Mouse (Mus musculus) neutrophil, adult 5-6 weeks (primary cell): ENCODE results near the gene Gm26920. TPM values are rescaled to one million over a fixed set of nuclear protein-coding genes. Genes with fewer than 3 reads are reported as not detected.

Source experiments
- ATAC-seq: fragments of 151-379, 151-347 bp; 2 replicates; pipeline ENCODE4 v1.8.0; 2017; ENCODE audit warnings: mild to moderate bottlenecking, moderate TSS enrichment; ENCODE audit not compliant: insufficient number of reproducible peaks, poor library complexity, low FRiP score, severe bottlenecking; ENCODE audit errors: extremely low read depth
- total RNA-seq: library from RNA; stranded (forward); fragments of 200-1000 nt; gene quantifications from 2 replicates; pipeline ENCODE4 v1.2.3, GENCODE M21; 2017

Gene Gm26920
- total RNA-seq, 1 experiment from 2014 or later = not detected

DNA sequence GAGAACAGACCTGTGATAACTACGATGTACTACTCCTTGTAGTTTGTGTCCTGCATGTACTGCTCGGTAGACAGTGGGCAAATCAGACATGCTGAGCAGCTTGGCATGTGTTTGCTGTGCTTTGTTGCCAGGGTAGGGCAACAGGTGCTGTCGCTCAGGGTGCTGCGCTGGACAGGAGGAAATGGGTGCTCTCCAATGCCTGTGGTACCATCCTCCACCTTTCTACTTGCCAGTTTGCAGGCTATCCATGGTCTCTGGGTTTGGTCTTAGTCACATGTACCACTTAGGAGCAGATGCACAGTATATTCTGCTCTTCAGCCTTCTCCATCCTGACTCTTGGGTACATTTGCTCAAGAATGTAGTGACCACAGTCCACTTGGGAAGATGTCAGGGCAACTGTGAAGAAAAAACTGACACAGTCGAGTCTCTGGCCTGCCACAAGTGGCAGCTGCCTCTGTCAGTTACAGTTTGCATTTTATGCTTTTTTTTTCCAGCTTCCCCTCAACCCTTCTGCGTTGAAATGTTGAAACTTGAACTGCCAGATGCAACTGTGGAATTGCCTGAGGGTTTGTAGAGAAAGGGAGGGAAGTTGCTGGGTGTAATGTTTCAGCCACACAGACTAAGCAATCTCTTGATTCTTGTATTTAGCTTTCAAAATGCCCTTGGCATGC lies 82.1 kb downstream of the Gm26920 start:
- ATAC-seq = no peak

DNA sequence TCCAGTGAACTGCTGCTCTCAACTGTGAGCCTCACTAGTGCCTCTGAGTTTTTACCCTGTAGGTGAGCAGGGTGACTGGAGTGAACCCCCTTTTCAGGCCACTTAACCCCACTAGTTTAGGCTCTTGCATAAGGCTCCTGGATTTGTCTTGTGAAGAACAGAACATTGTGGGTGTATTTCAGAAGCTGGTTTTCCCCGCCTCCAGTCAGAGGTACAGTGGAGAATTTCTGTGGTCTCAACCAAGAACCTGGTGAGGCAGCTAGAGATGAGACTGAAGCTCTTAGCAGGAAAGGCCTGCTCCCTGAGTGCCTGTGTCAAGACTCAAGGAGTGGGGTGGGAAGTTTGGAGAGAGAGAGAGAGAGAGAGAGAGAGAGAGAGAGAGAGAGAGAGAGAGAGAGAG lies 82.6 kb downstream of the Gm26920 start:
- no peak for ATAC-seq

Other genes with a start within 250 kb of the Gm26920 start
- 10.4 and 10.7 TPM in 2 replicates for gene Zfp940, start 236.7 kb downstream of the Gm26920 start, total RNA-seq
- gene Zfp420, start 230.4 kb downstream of the Gm26920 start, total RNA-seq = 7.8 and 10.4 TPM in 2 replicates
- 9.0 and 10.8 TPM in 2 replicates for gene Zfp27, start 183.8 kb downstream of the Gm26920 start, total RNA-seq
- gene Zfp383, start 182.2 kb downstream of the Gm26920 start, total RNA-seq = 2.6 and 5.1 TPM in 2 replicates
- 7.2 and 10.9 TPM in 2 replicates for gene Zfp74, start 136.3 kb downstream of the Gm26920 start, total RNA-seq
- 10.7 and 18.5 TPM in 2 replicates for gene Zfp568, start 106.5 kb downstream of the Gm26920 start, total RNA-seq
- gene Zfp14, start 39.0 kb downstream of the Gm26920 start, total RNA-seq = 3.6 and 4.3 TPM in 2 replicates
- 9.6 and 12.9 TPM in 2 replicates for gene Zfp82, start 17.5 kb downstream of the Gm26920 start, total RNA-seq
- 4.9 and 5.8 TPM in 2 replicates for gene Zfp566, start 117 bp upstream of the Gm26920 start, total RNA-seq
- gene Zfp260, start 4.4 kb upstream of the Gm26920 start, total RNA-seq = 42.7 and 44.6 TPM in 2 replicates
- 10.6 and 14.1 TPM in 2 replicates for gene Zfp382, start 31.5 kb upstream of the Gm26920 start, total RNA-seq
- 44.2 and 46.8 TPM in 2 replicates for gene Zfp146, start 79.3 kb upstream of the Gm26920 start, total RNA-seq
- gene Cox7a1, start 93.7 kb upstream of the Gm26920 start, total RNA-seq = not detected in 2 replicates
- gene Capns1, start 108.4 kb upstream of the Gm26920 start, total RNA-seq = 137 and 168 TPM in 2 replicates
- gene Polr2i, start 141.5 kb upstream of the Gm26920 start, total RNA-seq = 26.0 and 30.3 TPM in 2 replicates
- gene Tbcb, start 141.9 kb upstream of the Gm26920 start, total RNA-seq = 16.5 and 21.6 TPM in 2 replicates
- gene Ovol3, start 145.3 kb upstream of the Gm26920 start, total RNA-seq = not detected in 2 replicates
- gene Thap8, start 189.7 kb upstream of the Gm26920 start, total RNA-seq = 0.98 TPM in 1 of 2 replicates, not detected in the other
- 1.8 and 2.6 TPM in 2 replicates for gene Wdr62, start 190.0 kb upstream of the Gm26920 start, total RNA-seq
- 1.3 TPM in 1 of 2 replicates, not detected in the other for gene Clip3, start 201.3 kb upstream of the Gm26920 start, total RNA-seq
- gene Alkbh6, start 218.3 kb upstream of the Gm26920 start, total RNA-seq = 35.1 and 37.2 TPM in 2 replicates
- 0.74 and 4.0 TPM in 2 replicates for gene Syne4, start 224.4 kb upstream of the Gm26920 start, total RNA-seq
- 4.7 and 6.6 TPM in 2 replicates for gene E130208F15Rik, start 231.3 kb upstream of the Gm26920 start, total RNA-seq
- gene Sdhaf1, start 233.5 kb upstream of the Gm26920 start, total RNA-seq = 8.8 and 10.8 TPM in 2 replicates